Mouse (Mus musculus): ENCODE data around the gene Stard3nl. TPM values are rescaled to one million over a fixed set of nuclear protein-coding genes. Genes with fewer than 3 reads are reported as not detected.

Stard3nl gene
- polyA plus RNA-seq, 1 experiment from 2014 or later: 82.9 TPM

- no peak overlapping the region for H3K9ac ChIP-seq
- peaks cover 5% of the 10 kb centered on the region; the same call in 1 of the 2 replicates for H3K4me1 ChIP-seq
- no peaks in the 10 kb centered on the region for H3K9me3 ChIP-seq
- H3K4me3 ChIP-seq: no peak overlapping the region
- 70% methylated on average over 9 of the region's 9 CpGs for WGBS
- H3K27ac ChIP-seq (replicated peaks): no peak overlapping the region
- no peak overlapping the region for H3K4me2 ChIP-seq
- no peaks in the 10 kb centered on the region for H3K27me3 ChIP-seq (replicated peaks)
- 0 out of 2 replicates have a peak, but pooled peaks cover 3% of the 10 kb centered on the region for H3K36me3 ChIP-seq
- ATAC-seq (ENCODE audit: extremely low read depth, insufficient number of reproducible peaks, low FRiP score, low TSS enrichment): no peak
These were observed 14.3 kb downstream of the Stard3nl start for GRCm38 (mm10) chr13:19381112-19381828.

- 64% methylated on average over 6 of the region's 6 CpGs for WGBS
- Histone ChIP-seq H3K27ac (replicated peaks) (no peak overlapping the region), H3K27me3 (replicated peaks) (no peaks in the 10 kb centered on the region), H3K9me3 (no peaks in the 10 kb centered on the region), H3K9ac (no peak overlapping the region), H3K4me3 (no peak overlapping the region), H3K4me1 (peaks cover 5% of the 10 kb centered on the region; the same call in 1 of the 2 replicates), H3K36me3 (peaks cover 12% of the 10 kb centered on the region), H3K4me2 (no peak overlapping the region)
- no peak for ATAC-seq (ENCODE audit: extremely low read depth, insufficient number of reproducible peaks, low FRiP score, low TSS enrichment)
These were observed 16.3 kb downstream of the Stard3nl start for GRCm38 (mm10) chr13:19379313-19379712.

- Histone ChIP-seq H3K27ac (replicated peaks) (no peak overlapping the region), H3K4me2 (no peak overlapping the region), H3K36me3 (peaks cover 71% of the 10 kb centered on the region), H3K9ac (no peak overlapping the region), H3K4me3 (no peak overlapping the region), H3K27me3 (replicated peaks) (no peaks in the 10 kb centered on the region), H3K9me3 (no peaks in the 10 kb centered on the region), H3K4me1 (peaks cover 4% of the 10 kb centered on the region; the same call in 1 of the 2 replicates)
- ATAC-seq (ENCODE audit: extremely low read depth, insufficient number of reproducible peaks, low FRiP score, low TSS enrichment): no peak
- 32% methylated on average over 8 of the region's 8 CpGs for WGBS
These were observed 23.4 kb downstream of the Stard3nl start for GRCm38 (mm10) chr13:19372133-19372729.

GRCm38 (mm10) chr13:19368817-19369216 is 26.8 kb downstream of the Stard3nl start:
- Histone ChIP-seq H3K4me3 (no peak overlapping the region), H3K4me2 (no peak overlapping the region), H3K27ac (replicated peaks) (no peak overlapping the region), H3K9ac (no peak overlapping the region), H3K9me3 (no peaks in the 10 kb centered on the region), H3K36me3 (peaks cover 73% of the 10 kb centered on the region), H3K4me1 (no peaks in the 10 kb centered on the region), H3K27me3 (replicated peaks) (no peaks in the 10 kb centered on the region)
- 89% methylated on average over 6 of the region's 6 CpGs for WGBS
- ATAC-seq (ENCODE audit: extremely low read depth, insufficient number of reproducible peaks, low FRiP score, low TSS enrichment): no peak

- WGBS: 77% methylated on average over 7 of the region's 7 CpGs
- no peaks in the 10 kb centered on the region for H3K9me3 ChIP-seq
- H3K36me3 ChIP-seq: peaks cover 69% of the 10 kb centered on the region
- no peak overlapping the region for H3K27ac ChIP-seq (replicated peaks)
- H3K4me1 ChIP-seq: no peaks in the 10 kb centered on the region
- no peaks in the 10 kb centered on the region for H3K27me3 ChIP-seq (replicated peaks)
- no peak for ATAC-seq (ENCODE audit: extremely low read depth, insufficient number of reproducible peaks, low FRiP score, low TSS enrichment)
- no peak overlapping the region for H3K4me3 ChIP-seq
- no peak overlapping the region for H3K4me2 ChIP-seq
- no peak overlapping the region for H3K9ac ChIP-seq
These were observed 28.1 kb downstream of the Stard3nl start for GRCm38 (mm10) chr13:19367536-19367935.

- no peaks in the 10 kb centered on the region for H3K9me3 ChIP-seq
- H3K9ac ChIP-seq: no peak overlapping the region
- H3K27ac ChIP-seq (replicated peaks): no peak overlapping the region
- no peaks in the 10 kb centered on the region for H3K4me1 ChIP-seq
- peaks cover 63% of the 10 kb centered on the region for H3K36me3 ChIP-seq
- H3K4me2 ChIP-seq: no peak overlapping the region
- ATAC-seq (ENCODE audit: extremely low read depth, insufficient number of reproducible peaks, low FRiP score, low TSS enrichment): no peak
- H3K27me3 ChIP-seq (replicated peaks): no peaks in the 10 kb centered on the region
- 69% methylated on average over 2 of the region's 2 CpGs for whole genome bisulfite sequencing
- no peak overlapping the region for H3K4me3 ChIP-seq
These were observed 28.7 kb downstream of the Stard3nl start for GRCm38 (mm10) chr13:19366866-19367265.

- Histone ChIP-seq H3K9me3 (no peaks in the 10 kb centered on the region), H3K4me3 (no peak overlapping the region), H3K36me3 (peaks cover 57% of the 10 kb centered on the region), H3K4me1 (no peaks in the 10 kb centered on the region), H3K27ac (replicated peaks) (no peak overlapping the region), H3K4me2 (no peak overlapping the region), H3K9ac (no peak overlapping the region), H3K27me3 (replicated peaks) (no peaks in the 10 kb centered on the region)
- ATAC-seq (ENCODE audit: extremely low read depth, insufficient number of reproducible peaks, low FRiP score, low TSS enrichment): no peak
- 30% methylated on average over 4 of the region's 4 CpGs for WGBS
These were observed 30.0 kb downstream of the Stard3nl start for GRCm38 (mm10) chr13:19365596-19365995.

- Histone ChIP-seq H3K4me3 (no peak overlapping the region), H3K4me2 (no peak overlapping the region), H3K9ac (no peak overlapping the region), H3K27me3 (replicated peaks) (no peaks in the 10 kb centered on the region), H3K36me3 (peaks cover 48% of the 10 kb centered on the region), H3K9me3 (no peaks in the 10 kb centered on the region), H3K4me1 (no peaks in the 10 kb centered on the region), H3K27ac (replicated peaks) (no peak overlapping the region)
- no peak for ATAC-seq (ENCODE audit: extremely low read depth, insufficient number of reproducible peaks, low FRiP score, low TSS enrichment)
- 82% methylated on average over 11 of the region's 11 CpGs for WGBS
These were observed 31.3 kb downstream of the Stard3nl start for GRCm38 (mm10) chr13:19364245-19364772.

- no peak overlapping the region for H3K4me3 ChIP-seq
- no peak for ATAC-seq (ENCODE audit: extremely low read depth, insufficient number of reproducible peaks, low FRiP score, low TSS enrichment)
- peaks cover 51% of the 10 kb centered on the region for H3K36me3 ChIP-seq
- H3K27me3 ChIP-seq (replicated peaks): no peaks in the 10 kb centered on the region
- H3K27ac ChIP-seq (replicated peaks): no peak overlapping the region
- no peak overlapping the region for H3K9ac ChIP-seq
- H3K4me2 ChIP-seq: no peak overlapping the region
- no peaks in the 10 kb centered on the region for H3K9me3 ChIP-seq
- WGBS: 56% methylated on average over 6 of the region's 6 CpGs
- H3K4me1 ChIP-seq: no peaks in the 10 kb centered on the region
These were observed 33.2 kb downstream of the Stard3nl start for GRCm38 (mm10) chr13:19362358-19362757.

GRCm38 (mm10) chr13:19358027-19358426 is 37.6 kb downstream of the Stard3nl start:
- H3K9ac ChIP-seq: no peak overlapping the region
- no peak overlapping the region for H3K27ac ChIP-seq (replicated peaks)
- H3K4me3 ChIP-seq: no peak overlapping the region
- peaks cover 45% of the 10 kb centered on the region for H3K36me3 ChIP-seq
- no peaks in the 10 kb centered on the region for H3K9me3 ChIP-seq
- no peaks in the 10 kb centered on the region for H3K27me3 ChIP-seq (replicated peaks)
- H3K4me1 ChIP-seq: no peaks in the 10 kb centered on the region
- 0 out of 2 replicates have a peak, but pooled peaks have one; percentile 18 for ATAC-seq (ENCODE audit: extremely low read depth, insufficient number of reproducible peaks, low FRiP score, low TSS enrichment)
- 61% methylated on average over 5 of the region's 5 CpGs for WGBS
- H3K4me2 ChIP-seq: no peak overlapping the region

- Histone ChIP-seq H3K9me3 (no peaks in the 10 kb centered on the region), H3K4me3 (no peak overlapping the region), H3K4me2 (no peak overlapping the region), H3K4me1 (no peaks in the 10 kb centered on the region), H3K9ac (no peak overlapping the region), H3K27ac (replicated peaks) (no peak overlapping the region), H3K27me3 (replicated peaks) (no peaks in the 10 kb centered on the region), H3K36me3 (peaks cover 44% of the 10 kb centered on the region)
- 86% methylated on average over 7 of the region's 7 CpGs for WGBS
- ATAC-seq (ENCODE audit: extremely low read depth, insufficient number of reproducible peaks, low FRiP score, low TSS enrichment): no peak
These were observed 38.3 kb downstream of the Stard3nl start for GRCm38 (mm10) chr13:19357301-19357700.
